Mouse (Mus musculus): ENCODE measurements around the gene Trp73.
A peak's percentile ranks its signal among the peaks of the same experiment; 100 is the strongest.

The Trp73 gene

GRCm38 (mm10) chr4:154037123-154037522 is 102.9 kb downstream of the Trp73 start:
- DNase-seq (ENCODE audit: low spot score in 2 of 2) = no peak

- no peak for DNase-seq (ENCODE audit: low spot score in 2 of 2)
Measured at GRCm38 (mm10) chr4:154028646-154029045, 111.4 kb downstream of the Trp73 start.

GRCm38 (mm10) chr4:154028066-154028465 is 111.9 kb downstream of the Trp73 start:
- DNase-seq (ENCODE audit: low spot score in 2 of 2) = no peak

- no peak for DNase-seq (ENCODE audit: low spot score in 2 of 2)
Measured at GRCm38 (mm10) chr4:154026441-154026761, 113.6 kb downstream of the Trp73 start.

- DNase-seq (ENCODE audit: low spot score in 2 of 2) = peak in 1 of 2 experiments; percentile 50
Measured at GRCm38 (mm10) chr4:154025641-154026440, 114.2 kb downstream of the Trp73 start, which contains the start of gene Smim1. Smim1 (minus strand) TSS chr4:154026230.

GRCm38 (mm10) chr4:154024729-154025521 is 115.1 kb downstream of the Trp73 start:
- no peak for DNase-seq (ENCODE audit: low spot score in 2 of 2)

- DNase-seq (ENCODE audit: low spot score in 2 of 2) = no peak
Measured at GRCm38 (mm10) chr4:154023754-154024601, 116.0 kb downstream of the Trp73 start.

- no peak for DNase-seq (ENCODE audit: low spot score in 2 of 2)
Measured at GRCm38 (mm10) chr4:154022844-154023243, 117.2 kb downstream of the Trp73 start.

- DNase-seq (ENCODE audit: low spot score in 2 of 2) = no peak
Measured at GRCm38 (mm10) chr4:154022407-154022806, 117.6 kb downstream of the Trp73 start.

DNA sequence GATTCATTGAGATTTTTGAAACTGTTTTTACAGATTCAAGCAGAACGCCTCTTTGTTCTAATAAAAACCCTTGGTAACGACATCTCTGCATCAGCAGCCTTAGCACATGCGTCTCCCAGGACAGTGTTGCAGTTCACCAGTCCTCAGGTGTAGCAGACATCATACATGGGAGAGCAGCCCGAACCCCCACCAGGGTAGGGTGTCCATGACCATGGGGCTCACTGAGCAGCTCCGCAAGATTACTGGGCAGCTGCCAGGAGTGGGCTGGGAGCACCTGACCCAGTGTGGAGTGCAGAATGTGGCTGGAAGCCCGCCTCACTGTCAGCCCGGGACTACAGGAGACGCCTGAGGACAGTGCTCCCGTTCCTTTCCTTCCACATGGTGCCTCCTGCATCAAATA is 118.6 kb downstream of the Trp73 start:
- DNase-seq (ENCODE audit: low spot score in 2 of 2) = no peak

- no peak for DNase-seq (ENCODE audit: low spot score in 2 of 2)
Measured at GRCm38 (mm10) chr4:154019571-154019970, 120.4 kb downstream of the Trp73 start.

GRCm38 (mm10) chr4:154015476-154015875 is 124.5 kb downstream of the Trp73 start:
- DNase-seq (ENCODE audit: low spot score in 2 of 2) = no peak

- no peak for DNase-seq (ENCODE audit: low spot score in 2 of 2)
Measured at GRCm38 (mm10) chr4:154012132-154012882, 127.7 kb downstream of the Trp73 start.

GRCm38 (mm10) chr4:154011646-154012089 is 128.3 kb downstream of the Trp73 start, which contains the start of gene Lrrc47:
Lrrc47 (plus strand) TSS chr4:154011731.
- peak; percentile 65 to 77 for DNase-seq (ENCODE audit: low spot score in 2 of 2)

DNA sequence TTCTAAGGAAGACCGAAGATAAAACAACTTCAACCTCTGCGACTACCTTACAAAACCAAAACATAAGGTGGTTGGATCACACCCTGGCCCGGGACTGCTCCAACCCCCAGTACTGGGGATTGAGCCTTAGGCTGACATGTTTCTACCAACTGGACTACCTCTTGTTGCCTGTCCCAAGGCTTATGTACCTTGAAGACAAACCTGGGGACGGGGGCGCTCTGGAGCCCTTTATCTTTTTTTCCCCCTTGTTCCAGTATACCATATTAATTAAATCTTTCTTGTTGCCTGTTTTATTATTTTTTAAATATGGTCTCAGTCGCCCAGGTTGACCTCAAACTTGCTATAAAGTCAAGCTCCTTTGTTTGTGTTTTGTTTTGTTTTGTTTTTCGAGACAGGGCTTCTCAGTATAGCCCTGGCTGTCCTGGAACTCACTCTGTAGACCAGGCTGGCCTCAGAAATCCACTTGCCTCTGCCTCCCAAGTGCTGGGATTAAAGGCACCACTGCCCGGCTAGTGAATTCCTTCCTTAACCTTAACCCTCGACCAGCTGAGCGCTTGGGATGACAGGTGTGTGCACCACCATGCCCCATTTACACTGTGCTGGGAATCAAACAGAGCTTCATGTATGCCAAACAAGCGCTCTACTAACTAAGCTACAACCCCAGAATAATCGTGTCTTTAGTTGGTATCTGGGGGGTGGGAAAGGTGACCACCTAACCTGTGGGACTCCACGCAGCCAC is 128.9 kb downstream of the Trp73 start:
- no peak for DNase-seq (ENCODE audit: low spot score in 2 of 2)

DNA sequence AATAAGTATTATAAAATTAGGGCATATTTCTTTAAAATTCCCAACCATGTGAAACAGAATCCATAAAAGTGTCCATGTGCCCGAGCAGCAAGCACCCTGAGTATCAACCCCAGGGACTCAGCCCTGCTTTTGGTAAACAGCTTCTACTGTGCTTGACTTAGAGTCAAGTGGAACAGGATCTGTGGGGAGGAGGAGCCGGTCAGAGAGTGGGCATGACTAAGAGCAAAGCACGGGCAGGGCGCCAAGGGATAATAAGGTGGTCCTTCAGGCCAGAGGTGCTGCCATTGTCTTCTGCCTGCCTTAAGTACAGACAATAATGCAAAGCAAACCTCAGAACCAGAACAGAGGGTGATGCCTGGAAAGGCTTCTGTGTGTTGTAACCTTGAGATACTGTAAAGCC is 132.2 kb downstream of the Trp73 start:
- DNase-seq (ENCODE audit: low spot score in 2 of 2) = no peak

GRCm38 (mm10) chr4:154006264-154006663 is 133.7 kb downstream of the Trp73 start:
- DNase-seq (ENCODE audit: low spot score in 2 of 2) = no peak

All from frontal cortex, postnatal 14 days (tissue).